Mouse (Mus musculus) urinary bladder, postnatal 4 days (tissue): ENCODE measurements at regions not wholly inside any gene's neighbourhood (a gene's known extent, or its start where the extent isn't known, plus 50 kb on each side); places are given as distances from the start of the nearest gene placed in this dataset.
"Not testable (repeated sequence)": the region's sequence is repeated elsewhere in the genome, so short reads cannot be mapped to it uniquely, and the experiment has no call there.

Experiments used
- DNase-seq, 2 experiments: peaks; one replicate each; pipeline ENCODE4 v3.0.0; 2021 to 2022; ENCODE audit warnings: low spot score in 2 of 2

GRCm38 (mm10) chr4:101366905-101367679, 52.0 kb upstream of the Ak4 start:
- DNase-seq = no peak

GRCm38 (mm10) chr4:101365299-101365698, 53.8 kb upstream of the Ak4 start:
- DNase-seq = no peak

- DNase-seq = no peak
Observed at GRCm38 (mm10) chr4:101364716-101365115, 54.4 kb upstream of the Ak4 start.

GRCm38 (mm10) chr4:101363231-101363630, 55.8 kb upstream of the Ak4 start:
- DNase-seq = not testable (repeated sequence)

- no peak for DNase-seq
Observed at GRCm38 (mm10) chr4:101361779-101362178, 57.3 kb upstream of the Ak4 start.

- no peak for DNase-seq
Observed at GRCm38 (mm10) chr4:101360296-101360695, 58.8 kb upstream of the Ak4 start.

GRCm38 (mm10) chr4:101359119-101359518, 60.0 kb upstream of the Ak4 start:
- no peak for DNase-seq

GRCm38 (mm10) chr4:101358525-101358924, 60.6 kb upstream of the Ak4 start:
- no peak for DNase-seq

- DNase-seq = no peak
Observed at GRCm38 (mm10) chr4:101357923-101358322, 61.2 kb upstream of the Ak4 start.

GRCm38 (mm10) chr4:101356954-101357891, 61.9 kb upstream of the Ak4 start:
- no peak for DNase-seq

- peak; percentile 79 to 84 for DNase-seq
Observed at GRCm38 (mm10) chr4:101356093-101356953, 62.8 kb upstream of the Ak4 start.

- peak in 1 of 2 experiments; percentile 30 for DNase-seq
Observed at GRCm38 (mm10) chr4:101355431-101356092, 63.5 kb upstream of the Ak4 start.

GRCm38 (mm10) chr4:101354951-101355350, 64.1 kb upstream of the Ak4 start:
- DNase-seq = peak; percentile 72 to 74

GRCm38 (mm10) chr4:101354086-101354855, 64.8 kb upstream of the Ak4 start:
- DNase-seq = no peak

GRCm38 (mm10) chr4:101352178-101352577, 66.9 kb upstream of the Ak4 start:
- no peak for DNase-seq

GRCm38 (mm10) chr4:101351716-101352115, 67.4 kb upstream of the Ak4 start:
- no peak for DNase-seq

- no peak for DNase-seq
Observed at GRCm38 (mm10) chr4:101350656-101351055, 68.4 kb upstream of the Ak4 start.

- DNase-seq = no peak
Observed at GRCm38 (mm10) chr4:101350222-101350621, 68.9 kb upstream of the Ak4 start.

GRCm38 (mm10) chr4:101349413-101349812, 69.7 kb upstream of the Ak4 start:
- DNase-seq = no peak

- DNase-seq = no peak
Observed at GRCm38 (mm10) chr4:101347309-101347708, 71.8 kb upstream of the Ak4 start.
